Mouse (Mus musculus) embryonic stem cell, embryonic (primary cell): ENCODE data around the gene Ly6c1.
"Not testable (repeated sequence)": the region's sequence is repeated elsewhere in the genome, so short reads cannot be mapped to it uniquely, and the experiment has no call there.

Source experiments
- CTCF ChIA-PET, 4 experiments: fragments of 300-600 bp in 2 of 4; fragments of 350-600 bp in 2 of 4; sonication (Branson Sonifier 250); formaldehyde crosslinking; loops; one replicate each; lab custom pipeline; 2022; ENCODE audit warnings: inconsistent platforms in 2 of 4; lab: Charles Lee
- POLR2A ChIA-PET, 4 experiments: fragments of 300-600 bp in 2 of 4; fragments of 350-600 bp in 2 of 4; sonication (Branson Sonifier 250); formaldehyde crosslinking; loops; one replicate each; lab custom pipeline; 2022; ENCODE audit warnings: antibody characterized with exemption in 4 of 4, inconsistent platforms in 1 of 4; lab: Charles Lee

The Ly6c1 gene

DNA sequence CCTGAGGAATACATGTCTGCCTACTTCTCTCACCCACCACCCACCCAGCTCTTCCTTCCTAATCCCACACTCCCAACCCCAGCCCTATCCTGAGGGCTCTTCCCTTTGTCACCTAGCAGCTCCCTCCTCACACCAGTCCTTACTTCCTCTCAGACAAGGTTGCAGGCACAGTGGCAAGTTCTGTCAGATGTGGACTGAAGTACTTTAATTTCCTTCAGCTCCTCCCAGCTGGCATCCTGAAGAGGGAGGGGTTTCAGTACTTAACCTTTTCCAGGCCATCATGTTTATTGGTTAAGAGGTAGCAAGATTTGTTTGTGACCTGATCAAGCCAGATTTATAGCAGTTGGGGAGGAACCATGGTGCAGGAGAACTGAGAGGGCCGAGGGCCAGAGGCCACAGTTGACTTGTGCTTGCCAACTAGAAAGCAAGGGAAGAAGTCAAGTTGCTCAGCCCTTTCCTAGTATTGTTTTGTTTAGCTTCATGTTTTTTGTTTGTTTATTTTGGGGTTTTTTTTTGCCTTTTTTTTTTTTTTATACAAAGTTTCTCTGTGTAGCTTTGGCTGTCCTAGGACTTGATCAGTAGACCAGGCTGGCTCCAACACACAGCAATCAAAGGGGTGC lies at the start of gene Ly6c1:
TSS of gene Ly6c1 (minus strand) at position 189 of the 620 bp plus-strand sequence.
- POLR2A ChIA-PET: not testable (repeated sequence)
- CTCF ChIA-PET: interaction anchor here in 1 of 4 experiments (0.6 to 1.2 kb wide), 3 partner anchors 12 to 95 kb away, joined by 3 read pairs; no protein-coding TSS in a partner anchor

DNA sequence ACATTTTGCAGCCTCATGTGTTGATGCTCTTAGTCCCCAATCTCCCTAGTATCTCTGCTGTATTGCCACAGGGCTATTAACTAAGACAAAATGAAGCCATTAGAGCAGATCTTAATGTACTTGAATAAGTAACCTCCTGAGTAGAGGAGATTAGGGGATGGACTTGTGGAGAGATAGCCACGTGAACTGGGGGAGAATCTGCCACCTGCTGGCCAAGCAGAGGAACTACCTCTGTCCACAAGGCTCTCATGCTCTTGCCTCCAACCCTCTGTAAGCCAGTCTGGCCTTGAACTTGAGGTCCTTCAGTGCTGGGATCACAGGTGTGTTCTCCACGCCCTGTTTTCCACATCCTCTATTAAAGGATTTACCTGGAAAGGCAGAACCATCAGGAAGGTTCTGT lies 39.4 kb upstream of the Ly6c1 start:
- CTCF ChIA-PET, POLR2A ChIA-PET: not testable (repeated sequence)

- ChIA-PET CTCF (interaction anchor here in 1 of 4 experiments (1.0 kb wide), 2 partner anchors 8 to 9 kb away, joined by 3 read pairs; no protein-coding TSS in a partner anchor), POLR2A (no interaction called here)
These were observed 21.3 kb upstream of the Ly6c1 start for GRCm38 (mm10) chr15:75069965-75070364.

DNA sequence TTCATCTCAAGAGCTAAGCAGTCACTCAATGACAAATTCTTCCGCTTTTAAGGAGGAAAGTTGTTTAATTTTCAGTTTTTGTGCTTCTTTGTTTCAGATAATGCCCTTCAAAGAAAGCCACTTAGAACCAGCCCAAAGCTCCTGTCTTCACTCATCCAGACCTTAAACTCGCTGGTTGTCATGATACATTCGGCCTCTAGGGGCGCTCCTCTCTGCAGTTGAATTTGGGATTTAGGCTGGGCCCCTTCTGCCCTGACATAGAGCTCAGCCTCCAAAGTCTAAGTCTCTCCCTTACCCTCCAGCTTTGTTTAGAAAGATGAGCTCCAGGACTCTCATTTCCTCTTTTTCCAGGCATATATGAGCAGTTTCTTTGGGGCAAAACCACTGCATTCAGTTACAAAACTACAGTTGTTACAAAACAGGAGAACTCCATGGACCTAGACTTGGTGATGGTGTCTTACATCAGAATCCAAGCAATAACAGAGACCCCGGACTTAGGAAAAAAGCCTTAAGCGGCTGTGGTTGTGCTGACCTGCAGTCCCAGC lies 13.5 kb upstream of the Ly6c1 start:
- CTCF ChIA-PET: interaction anchor here (0.6 to 1.7 kb wide), 33 partner anchors 8 to 554 kb away, joined by 3 to 9 read pairs (median 4); partner anchors contain the start of genes 2010109I03Rik (in 2 of the 4) and Ly6c1 (in 1 of the 4)
- POLR2A ChIA-PET: interaction anchor here in 1 of 4 experiments (1.1 kb wide), 1 partner anchor 94 kb away, joined by 3 read pairs; no protein-coding TSS in a partner anchor

GRCm38 (mm10) chr15:75060505-75060904 lies 11.9 kb upstream of the Ly6c1 start:
- POLR2A ChIA-PET: interaction anchor here in 1 of 4 experiments (0.5 kb wide), 1 partner anchor 39 kb away, joined by 5 read pairs; no protein-coding TSS in a partner anchor
- CTCF ChIA-PET: interaction anchor here (0.5 to 1.7 kb wide), 43 partner anchors 10 to 635 kb away, joined by 3 to 21 read pairs (median 4); partner anchors contain the start of gene 2010109I03Rik (in 3 of the 4)

GRCm38 (mm10) chr15:75055985-75056384 lies 7.4 kb upstream of the Ly6c1 start:
- POLR2A ChIA-PET: interaction anchor here in 1 of 4 experiments (0.6 kb wide), 2 partner anchors 70 to 225 kb away, joined by 3 to 5 read pairs; no protein-coding TSS in a partner anchor
- CTCF ChIA-PET: no interaction called here

DNA sequence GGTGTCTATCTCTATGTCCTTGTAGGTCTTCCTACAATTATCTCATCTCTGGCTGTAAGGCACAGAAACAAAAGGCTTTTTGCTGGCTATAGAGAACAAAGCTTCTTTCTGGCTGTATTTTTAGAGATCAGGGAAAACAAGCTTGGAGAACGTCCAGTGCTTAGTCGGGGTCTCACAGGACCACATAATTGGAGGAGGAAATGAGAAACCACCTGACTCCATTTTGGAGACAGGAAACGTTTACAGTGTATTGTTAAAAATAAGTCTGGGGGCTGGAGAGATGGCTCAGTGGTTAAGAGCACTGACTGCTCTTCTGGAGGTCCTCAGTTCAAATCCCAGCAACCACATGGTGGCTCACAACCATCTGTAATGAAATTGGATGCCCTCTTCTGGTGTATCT lies 6.8 kb upstream of the Ly6c1 start:
- POLR2A ChIA-PET: interaction anchor here in 1 of 4 experiments (0.6 kb wide), 2 partner anchors 69 to 224 kb away, joined by 3 to 5 read pairs; no protein-coding TSS in a partner anchor
- CTCF ChIA-PET: not testable (repeated sequence)

- CTCF ChIA-PET, POLR2A ChIA-PET: not testable (repeated sequence)
These were observed 3.8 kb upstream of the Ly6c1 start for GRCm38 (mm10) chr15:75052414-75052813.

- POLR2A ChIA-PET, CTCF ChIA-PET: not testable (repeated sequence)
These were observed 2.5 kb upstream of the Ly6c1 start for GRCm38 (mm10) chr15:75051141-75051540.

- POLR2A ChIA-PET, CTCF ChIA-PET: not testable (repeated sequence)
These were observed 2.0 kb upstream of the Ly6c1 start for GRCm38 (mm10) chr15:75050593-75050992.

GRCm38 (mm10) chr15:75049811-75050210 lies 1.2 kb upstream of the Ly6c1 start:
- CTCF ChIA-PET: interaction anchor here in 1 of 4 experiments (1.2 kb wide), 1 partner anchor 11 kb away, joined by 3 read pairs; no protein-coding TSS in a partner anchor
- POLR2A ChIA-PET: not testable (repeated sequence)

DNA sequence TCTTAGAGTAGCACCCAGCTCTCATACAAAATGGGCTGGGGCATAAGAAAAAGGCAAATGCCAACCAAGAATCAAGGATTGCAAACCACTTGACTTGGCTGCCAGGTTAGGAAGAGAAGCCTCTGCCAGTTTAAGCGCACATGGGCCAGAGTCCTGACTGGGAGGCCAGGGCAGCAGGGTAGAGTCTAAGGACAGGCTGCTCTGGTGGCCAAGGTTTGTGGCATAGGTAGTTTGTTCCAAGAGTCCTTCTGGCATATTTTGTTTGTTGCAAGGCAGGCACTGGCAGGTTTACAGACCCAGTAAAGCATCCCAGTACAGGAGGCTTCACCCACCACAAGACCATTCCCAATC lies 685 bp downstream of the Ly6c1 start:
- CTCF ChIA-PET, POLR2A ChIA-PET: not testable (repeated sequence)

DNA sequence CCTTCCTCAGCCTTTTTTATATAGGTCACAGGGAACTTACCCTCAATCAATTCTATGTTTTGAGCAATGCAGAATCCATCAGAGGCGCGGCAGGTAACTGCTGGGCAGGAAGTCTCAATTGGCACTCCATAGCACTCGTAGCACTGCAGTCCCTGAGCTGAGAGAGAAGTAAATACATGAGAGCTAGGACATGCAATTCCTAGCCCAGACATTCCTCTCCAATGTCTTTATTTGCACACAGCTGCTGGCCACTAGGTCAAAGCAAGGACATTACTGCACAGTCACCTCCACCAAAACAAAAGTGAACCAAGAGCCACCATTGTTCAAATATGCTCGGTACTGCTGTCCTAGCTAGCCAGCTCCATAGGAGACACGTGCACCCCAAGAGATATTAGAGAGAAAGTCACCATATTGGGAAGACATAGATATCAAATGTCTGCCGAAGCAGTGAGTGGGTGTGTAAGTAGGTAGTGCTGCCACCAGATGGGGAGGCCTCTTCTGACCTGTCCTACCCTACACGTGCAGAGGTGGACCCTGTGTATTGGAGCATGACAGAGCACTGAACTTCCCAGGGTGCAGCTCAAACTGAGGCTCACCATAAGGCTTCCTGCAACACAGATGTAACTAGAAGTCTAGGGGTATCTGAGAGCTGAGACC lies 1.2 kb downstream of the Ly6c1 start:
- POLR2A ChIA-PET, CTCF ChIA-PET: not testable (repeated sequence)

GRCm38 (mm10) chr15:75045501-75045900 lies 3.1 kb downstream of the Ly6c1 start:
- POLR2A ChIA-PET, CTCF ChIA-PET: not testable (repeated sequence)

DNA sequence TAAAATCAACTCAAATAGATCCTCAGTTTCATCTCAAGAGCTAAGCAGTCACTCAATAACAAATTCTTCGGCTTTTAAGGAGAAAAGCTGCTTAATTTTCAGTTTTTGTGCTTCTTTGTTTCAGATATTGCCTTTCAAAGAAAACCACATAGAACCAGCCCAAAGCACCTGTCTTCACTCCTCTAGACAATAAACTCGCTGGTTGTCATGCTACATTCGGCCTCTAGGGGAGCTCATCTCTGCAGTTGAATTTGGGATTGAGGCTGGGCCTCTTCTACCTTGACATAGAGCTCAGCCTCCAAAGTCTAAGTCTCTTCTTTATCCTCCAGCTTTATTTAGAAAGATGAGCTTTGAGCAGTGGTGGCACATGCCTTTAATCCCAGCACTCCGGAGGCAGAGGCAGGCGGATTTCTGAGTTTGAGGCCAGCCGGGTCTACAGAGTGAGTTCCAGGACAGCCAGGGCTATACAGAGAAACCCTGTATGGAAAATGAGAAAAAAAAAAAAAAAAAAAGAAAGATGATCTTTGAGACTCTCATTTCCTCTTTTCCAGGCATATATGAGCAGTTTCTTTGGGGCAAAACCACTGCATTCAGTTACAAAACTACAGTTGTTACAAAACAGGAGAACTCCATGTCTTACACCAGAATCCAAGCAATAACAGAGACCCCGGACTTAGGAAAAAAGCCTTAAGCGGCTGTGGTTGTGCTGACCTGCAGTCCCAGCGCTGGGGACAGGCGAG lies 27.4 kb downstream of the Ly6c1 start:
- ChIA-PET POLR2A (interaction anchor here (0.7 to 0.8 kb wide), 5 partner anchors 39 to 438 kb away, joined by 3 to 5 read pairs (median 3); no protein-coding TSS in a partner anchor), CTCF (interaction anchor here in 1 of 4 experiments (0.7 kb wide), 2 partner anchors 98 to 188 kb away, joined by 5 to 8 read pairs; no protein-coding TSS in a partner anchor)

GRCm38 (mm10) chr15:75019446-75019845 lies 29.2 kb downstream of the Ly6c1 start:
- POLR2A ChIA-PET: interaction anchor here in 2 of 4 experiments (0.6 to 0.9 kb wide), 2 partner anchors 84 to 151 kb away, joined by 3 read pairs; no protein-coding TSS in a partner anchor
- CTCF ChIA-PET: interaction anchor here (0.6 to 1.5 kb wide), 4 partner anchors 70 to 268 kb away, joined by 3 to 4 read pairs (median 4); partner anchors contain the start of gene 2010109I03Rik (in 2 of the 4)
